Mouse (Mus musculus): Measurements from ENCODE around the gene Macrod1.
"Not testable (repeated sequence)": the region's sequence is repeated elsewhere in the genome, so short reads cannot be mapped to it uniquely, and the experiment has no call there.

Gene Macrod1

DNA sequence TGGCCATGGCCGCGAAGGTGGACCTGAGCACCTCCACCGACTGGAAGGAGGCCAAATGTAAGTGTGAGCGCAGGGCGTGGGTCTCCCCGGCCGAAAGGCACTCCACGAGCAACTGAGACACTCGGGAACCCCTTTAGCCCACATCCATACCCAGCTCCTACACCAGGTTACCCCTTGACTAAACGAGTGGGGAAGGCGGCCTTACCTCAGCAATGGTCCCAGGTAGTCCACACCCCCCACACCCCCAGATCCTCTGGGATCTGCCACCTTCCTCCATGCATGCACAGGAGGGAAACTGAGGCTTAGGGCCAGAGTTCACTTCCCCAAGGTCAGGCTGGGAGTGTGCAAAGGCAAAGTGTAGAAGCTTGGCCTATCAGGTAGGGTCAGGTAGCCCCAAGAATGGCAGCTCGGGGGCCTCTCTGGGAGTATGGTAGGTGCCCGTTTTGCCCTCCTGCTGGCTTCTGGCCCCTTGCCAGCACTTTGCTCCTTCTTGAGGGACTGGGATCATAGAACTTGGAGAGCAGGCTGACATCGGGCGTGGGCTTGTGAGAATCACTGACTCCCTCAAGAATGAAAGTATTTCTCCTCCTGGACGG, 614 bp downstream of the Macrod1 start:
- DNase-seq, result peak; percentile 80 to 87

DNA sequence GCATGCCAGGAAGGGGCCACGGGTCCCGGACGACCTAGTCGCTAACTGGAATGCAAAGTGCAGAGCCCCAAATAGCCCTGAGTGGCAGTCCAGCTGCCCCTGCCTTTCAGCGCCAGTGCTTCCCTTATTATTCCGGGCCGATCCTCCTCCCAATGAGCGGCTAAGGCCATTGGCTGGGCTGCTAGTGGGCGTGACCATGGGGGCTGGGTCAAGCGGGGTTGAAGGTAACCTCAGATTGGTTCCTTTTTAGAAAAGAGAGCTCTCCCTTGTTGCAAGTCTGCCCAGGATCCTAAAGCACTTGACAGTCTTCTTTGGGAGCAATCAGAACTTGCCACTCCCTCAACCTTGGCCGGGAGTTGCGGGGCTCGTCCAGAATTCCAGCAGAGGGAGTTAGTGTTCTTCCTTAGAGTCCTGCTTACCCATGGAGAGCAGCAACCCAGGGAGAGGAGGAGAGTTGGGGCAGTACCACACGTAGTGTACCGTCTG, 1.2 kb downstream of the Macrod1 start:
- DNase-seq, result peak; percentile 92 to 96

DNA sequence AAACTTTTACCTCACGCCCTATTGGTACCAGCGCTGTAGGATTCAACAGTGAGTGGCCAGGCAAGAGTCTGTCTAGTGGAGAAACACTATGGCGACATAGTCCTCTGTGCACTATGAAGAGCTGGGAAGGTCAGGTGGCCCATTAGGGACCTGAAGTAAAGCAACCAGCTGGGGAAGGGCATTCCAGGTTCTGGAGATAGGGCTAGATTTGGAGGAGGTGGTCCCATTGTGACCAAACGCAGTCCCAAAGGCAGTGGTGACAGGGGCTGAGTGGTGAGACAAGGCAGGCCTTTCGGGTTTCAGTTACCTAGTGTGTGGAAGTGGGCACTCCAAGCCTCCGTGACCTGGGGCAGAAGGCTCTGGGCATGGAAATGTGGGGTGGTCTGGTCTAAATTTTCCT, 1.9 kb downstream of the Macrod1 start:
- DNase-seq, result peak in 1 of 2 experiments; percentile 37

DNA sequence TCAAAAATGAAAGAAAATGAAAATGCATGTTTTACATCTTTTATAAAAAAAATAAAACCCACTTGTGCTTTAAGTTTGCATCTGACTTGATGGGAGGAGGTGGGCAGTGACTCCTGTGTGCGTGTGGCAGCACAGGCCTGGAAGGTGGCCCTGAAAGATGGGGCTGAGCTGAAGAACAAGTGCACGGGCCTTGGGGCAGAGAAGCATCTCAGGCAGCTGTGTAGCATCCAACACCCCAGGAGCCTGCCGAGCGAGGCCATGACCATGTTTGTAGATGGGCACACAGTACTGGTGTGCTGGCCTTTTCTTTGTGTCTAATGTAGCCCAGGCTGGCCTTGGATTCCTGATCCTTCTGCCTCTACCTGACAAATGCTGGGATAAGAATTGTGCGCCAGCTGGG, 5.5 kb downstream of the Macrod1 start:
- no peak for DNase-seq

DNA sequence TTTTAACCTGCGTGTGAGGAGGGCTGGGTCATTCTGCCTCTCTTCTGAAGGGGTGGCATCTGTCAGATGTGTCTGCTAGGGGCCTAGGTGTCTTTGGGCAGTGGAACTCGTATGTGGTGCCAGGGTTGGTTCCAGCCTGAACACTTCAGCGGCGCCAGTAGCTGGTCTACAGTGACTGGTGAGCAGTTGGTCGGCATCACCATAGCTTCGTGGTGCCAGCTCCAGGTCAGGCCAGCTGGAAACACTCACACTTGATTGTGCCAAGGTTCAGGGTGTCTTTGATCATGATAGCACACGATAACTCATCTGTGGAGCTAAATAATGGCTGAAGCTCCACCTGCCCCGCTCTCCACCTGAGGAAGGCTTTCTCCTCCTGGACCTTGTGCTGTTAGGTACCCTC, 6.3 kb downstream of the Macrod1 start:
- DNase-seq, result no peak

DNA sequence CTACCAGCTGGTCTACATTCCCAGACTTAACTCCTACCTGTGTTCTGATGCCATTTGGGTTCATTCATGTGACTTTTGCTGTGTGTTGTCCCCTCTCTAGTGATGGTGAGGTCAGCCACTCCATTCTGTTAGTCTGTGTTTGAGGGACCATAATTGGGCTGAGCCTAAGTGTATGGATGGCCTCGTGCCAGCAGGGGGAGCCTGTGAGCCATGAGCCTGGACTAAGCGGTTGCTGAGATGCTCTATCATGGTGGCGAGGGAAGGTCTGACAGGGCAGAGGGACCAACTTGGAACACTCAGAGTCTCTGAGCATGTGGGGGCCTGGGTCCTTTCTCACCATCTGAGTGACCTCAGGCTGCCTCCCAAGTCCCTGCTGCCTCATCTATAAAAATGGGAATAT, 8.0 kb downstream of the Macrod1 start:
- peak; percentile 84 to 86 for DNase-seq

DNA sequence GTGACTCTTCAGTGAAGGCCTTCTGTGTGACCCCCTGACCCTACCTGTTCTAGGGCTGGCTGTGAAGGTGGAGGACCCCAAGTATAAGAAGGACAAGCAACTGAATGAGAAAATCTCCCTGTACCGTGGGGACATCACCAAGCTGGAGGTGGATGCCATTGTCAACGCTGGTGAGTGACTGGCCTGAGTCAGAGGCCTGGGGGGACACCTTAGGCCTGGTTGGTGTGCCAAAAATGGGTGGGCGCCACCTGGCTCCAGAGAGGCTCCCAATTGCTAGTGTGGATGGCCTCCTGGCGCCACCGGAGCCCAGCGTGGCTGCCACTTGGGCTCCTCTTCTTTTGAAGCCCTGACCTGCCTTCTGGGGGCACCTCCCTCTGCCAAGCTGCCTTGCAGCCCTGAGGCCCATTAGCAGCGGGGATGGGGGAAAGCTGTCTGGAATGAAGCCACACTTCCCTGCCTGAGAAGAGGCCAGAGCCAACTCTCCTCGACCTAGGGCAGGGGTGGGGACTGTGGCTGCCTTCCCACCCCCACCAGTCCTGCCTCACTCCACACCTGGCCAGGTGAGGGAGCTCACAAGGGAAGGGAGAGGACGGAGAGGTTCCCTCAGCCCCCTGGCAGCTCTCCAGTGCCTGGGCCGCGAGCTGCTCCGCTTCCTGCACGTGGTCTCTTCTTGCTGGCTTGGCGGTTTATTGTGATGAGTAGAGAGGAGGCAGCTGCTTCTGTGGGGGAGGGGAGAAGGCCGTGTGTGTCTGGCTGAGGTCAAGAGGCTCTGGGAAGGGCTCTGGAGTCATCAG, 9.6 kb downstream of the Macrod1 start:
- DNase-seq, result peak; percentile 78 to 91

DNA sequence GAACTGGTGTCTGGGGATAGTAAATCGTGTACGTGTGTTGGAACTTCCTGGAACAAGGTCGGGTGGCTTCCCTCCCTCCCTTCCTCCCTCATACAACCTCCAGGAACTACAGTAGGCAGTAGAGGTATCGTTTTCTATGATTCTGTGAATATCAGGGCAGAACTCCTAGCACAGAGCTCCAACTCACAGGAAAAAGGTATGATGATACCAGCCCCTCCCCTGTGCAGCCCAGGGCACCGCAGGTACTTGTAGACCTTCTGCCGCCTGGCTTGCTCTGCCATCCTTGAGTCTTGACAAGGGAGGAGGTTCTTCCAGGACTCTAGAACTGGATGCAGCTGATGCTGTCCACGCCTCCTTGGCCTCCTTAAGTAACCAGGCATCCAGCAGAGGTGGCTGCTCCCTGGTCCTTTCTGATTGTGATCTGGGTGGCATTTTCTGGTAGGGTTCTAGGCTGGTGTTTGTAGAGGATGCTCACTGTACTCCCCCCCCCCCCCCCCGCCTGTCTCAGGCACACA, 10.3 kb downstream of the Macrod1 start:
- DNase-seq, result no peak

DNA sequence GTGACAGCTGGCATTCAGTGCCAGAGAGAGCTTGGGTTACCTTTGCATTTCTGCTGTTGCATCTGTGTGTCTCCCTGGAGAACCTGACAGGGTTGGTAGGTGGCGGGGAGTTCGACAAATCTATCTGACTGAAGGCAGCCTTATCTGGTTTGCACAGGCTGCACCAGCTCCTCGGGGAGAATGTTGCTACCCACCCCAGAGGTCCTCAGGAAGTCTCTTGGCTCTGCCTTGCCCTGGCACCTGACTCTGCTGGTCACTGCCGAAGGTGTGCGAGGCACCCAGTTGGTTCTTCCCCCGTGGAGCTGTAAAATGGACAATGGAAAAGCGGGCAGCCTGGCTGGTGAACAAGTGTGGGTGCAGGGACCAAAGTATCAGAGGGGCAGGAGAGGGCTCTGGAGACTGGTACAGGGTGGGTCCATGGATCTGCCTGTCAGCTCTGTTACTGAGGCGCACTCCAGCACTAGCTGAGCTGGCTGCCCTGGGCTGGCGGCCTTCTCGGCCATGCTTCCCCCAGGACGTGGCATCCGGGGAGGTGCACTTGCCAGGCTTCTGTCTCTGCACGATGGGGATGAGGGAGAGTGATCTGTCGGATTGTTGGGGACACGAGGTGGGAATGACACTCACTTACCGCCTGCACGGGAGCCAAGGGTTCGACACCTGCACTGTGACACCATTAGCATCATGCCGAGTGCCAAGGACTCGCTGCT, 10.9 kb downstream of the Macrod1 start:
- DNase-seq, result no peak

DNA sequence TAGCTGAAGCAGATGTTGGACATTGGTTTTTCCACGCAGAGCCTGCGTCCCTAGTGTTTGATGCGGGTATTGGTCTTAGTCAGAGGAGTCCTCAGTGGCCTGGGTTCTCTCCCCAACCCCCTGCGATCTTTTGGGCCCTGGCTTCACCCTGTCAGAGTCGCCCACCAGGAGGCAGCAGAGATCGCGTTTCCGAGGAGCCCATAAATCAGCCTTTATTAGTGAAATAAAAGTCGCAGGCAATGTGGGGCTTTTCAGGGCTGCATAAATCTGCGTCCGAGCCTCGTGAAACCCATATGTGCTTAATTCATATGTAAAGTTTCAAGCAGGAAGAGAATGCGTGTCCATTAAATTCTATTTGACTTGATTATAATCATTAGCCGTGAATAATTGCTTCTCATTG, 11.5 kb downstream of the Macrod1 start:
- peak; percentile 79 to 88 for DNase-seq

DNA sequence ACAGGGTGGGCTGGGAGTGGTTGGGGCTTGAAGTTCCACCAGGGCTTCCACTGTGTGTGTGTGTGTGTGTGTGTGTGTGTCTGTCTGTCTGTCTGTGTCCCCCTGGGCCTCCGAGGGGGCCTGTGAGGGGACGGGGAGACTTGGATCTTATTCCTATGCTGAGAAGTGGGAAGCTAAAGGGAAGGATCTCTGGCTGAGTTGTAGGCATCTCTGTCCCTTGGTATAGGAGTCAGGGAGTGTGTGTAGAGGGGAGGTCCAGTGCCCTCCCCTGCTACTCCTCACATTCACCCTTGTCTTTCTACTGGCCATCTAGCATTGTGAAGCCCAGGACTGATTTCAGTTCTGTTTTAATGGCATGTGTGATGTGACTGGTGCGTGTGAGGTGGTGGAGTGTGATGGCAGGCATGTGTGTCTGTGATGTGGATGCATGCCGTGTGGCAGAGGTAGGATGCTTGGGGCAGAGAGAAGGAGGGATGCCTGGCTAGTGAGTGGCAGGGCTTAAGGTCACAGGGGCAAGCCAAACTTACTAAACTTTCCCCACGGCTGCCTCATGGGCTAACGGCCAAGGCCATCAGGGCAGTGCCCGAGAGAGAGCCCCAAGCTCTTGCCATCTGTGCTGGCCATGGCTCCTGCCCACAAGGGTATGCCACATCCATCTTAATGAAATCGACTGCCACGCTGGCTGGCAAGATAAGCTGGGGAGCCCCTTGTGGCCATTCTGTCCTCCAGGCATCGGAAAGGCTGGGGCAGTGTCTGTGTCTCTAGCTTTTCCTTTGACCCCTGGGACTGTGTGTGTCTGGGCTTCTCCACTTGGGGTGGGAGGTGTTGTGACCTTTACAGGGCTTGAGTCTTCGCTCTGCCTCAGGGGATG, 12.3 kb downstream of the Macrod1 start:
- DNase-seq, result no peak

DNA sequence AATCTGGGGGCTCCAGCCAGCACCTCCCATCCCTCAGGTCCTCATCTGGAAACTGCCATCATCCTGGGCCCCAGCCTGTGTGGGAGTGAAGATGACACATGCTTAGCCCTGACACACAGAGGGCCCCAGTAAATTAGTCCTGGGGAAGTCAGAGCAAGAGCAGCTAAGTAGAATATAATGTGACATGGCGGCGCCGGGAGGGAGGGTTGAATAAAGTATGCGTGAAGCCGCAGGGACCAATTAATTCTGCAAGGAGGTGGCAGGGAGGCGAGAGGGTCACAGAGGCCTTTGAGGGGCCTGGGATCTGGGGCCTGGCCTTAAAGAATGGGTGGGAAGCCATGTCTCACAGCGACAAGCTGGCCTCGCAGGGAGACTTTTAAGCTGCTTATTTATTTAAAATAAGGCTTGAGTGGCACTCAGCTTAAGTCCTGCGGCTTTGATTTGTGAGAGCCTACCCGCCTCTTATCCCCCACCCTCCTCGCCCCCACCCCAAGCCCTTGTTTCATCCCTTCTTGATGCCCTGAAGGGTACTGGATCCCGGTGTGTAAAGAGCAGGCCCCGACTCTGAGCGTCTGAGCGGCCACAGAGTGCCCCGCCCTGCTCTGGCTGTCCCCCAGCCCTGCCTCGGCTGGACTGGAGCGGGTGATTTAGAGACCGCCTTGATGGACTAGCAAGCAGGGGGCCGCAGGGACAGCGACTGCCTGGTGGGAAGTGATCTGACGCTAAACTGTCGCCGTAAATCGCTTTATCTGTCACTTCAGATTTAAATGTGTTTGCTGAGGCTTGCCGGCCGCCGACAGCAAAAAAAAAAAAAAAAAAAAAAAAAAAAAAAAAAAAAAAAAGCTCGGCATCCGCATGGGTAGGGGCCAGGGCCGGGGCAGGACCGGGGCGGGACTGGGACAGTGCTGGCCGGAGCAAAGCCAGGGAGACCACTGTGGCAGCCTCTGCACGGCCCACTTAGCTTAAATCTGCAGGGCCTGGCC, 13.5 kb downstream of the Macrod1 start:
- no peak for DNase-seq

DNA sequence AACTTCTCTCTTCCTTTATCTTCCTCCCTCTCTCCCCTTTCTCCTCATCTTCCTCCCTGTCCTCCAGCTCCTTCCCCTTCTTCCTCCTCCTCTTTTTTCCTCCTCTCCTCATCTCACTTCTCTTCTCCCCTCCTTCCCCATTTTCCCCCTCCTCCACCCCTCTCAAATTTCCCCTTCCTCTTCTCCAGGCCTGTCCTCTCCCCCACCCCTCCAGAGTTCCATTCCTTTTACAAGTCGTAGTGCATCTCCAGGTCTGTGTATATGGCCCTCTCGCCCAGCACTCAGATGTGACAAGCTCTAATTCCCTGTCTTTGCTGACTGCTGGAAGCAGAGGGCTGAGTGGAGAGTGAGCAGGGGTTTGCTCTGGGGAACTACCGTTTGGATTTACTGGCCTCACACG, 14.2 kb downstream of the Macrod1 start:
- DNase-seq, result no peak

DNA sequence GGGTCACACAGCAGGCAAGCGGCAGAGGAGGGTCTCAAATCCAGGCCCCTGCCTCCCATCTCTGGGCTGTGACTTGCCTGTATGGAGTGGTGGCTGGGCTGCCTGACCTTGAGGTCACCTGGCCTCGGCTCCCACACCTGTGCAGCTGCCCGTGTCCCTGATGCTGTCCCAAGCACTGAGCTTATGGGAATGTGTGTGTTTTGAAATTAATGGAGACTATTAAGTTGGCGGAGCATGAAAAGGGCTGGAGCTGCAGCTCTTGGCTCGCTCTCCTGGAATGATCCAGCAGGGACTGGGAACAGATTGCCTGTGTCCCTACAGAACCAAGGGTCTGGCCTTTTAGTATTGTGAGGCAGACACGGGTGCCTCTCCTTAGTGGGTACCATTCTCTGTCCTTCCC, 15.6 kb downstream of the Macrod1 start:
- DNase-seq, result peak; percentile 55 to 84

DNA sequence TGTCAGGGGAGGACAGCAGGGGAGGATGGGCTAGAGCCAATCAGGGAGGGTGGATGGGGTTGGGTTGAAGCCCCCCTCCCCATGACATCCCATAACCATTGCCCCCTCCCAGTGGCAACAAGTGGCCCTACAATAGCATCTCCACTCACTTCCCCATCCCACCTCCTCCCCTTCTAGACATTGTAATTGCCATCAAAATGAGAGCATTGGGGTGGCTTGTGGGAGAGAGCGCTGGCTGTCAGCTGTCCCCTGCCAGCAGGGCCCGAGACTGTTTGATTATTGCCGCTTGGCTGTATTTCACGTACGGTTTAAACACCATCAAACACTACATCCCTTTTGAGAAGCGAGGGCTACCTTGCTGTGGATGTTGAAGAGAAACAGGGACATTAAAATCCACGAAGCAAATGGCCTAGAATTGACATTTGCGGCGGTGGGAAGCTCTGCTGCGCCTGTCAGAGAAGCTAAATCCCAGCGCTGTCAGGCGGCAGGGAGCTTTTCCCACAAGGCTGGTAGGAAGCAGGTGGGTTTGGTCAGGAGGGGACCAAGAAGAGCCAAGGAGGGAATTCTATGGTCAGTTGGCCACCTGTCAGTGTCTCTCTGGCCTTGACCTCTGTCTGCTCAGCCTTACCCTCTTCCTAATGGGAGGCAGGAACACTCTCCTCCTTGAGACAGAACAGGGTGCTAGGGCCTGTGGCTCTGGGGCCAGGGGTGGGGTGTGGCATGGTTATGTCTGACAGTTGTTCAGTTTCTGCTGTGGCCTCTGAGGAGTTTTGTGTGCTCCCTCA, 17.6 kb downstream of the Macrod1 start:
- no peak for DNase-seq

DNA sequence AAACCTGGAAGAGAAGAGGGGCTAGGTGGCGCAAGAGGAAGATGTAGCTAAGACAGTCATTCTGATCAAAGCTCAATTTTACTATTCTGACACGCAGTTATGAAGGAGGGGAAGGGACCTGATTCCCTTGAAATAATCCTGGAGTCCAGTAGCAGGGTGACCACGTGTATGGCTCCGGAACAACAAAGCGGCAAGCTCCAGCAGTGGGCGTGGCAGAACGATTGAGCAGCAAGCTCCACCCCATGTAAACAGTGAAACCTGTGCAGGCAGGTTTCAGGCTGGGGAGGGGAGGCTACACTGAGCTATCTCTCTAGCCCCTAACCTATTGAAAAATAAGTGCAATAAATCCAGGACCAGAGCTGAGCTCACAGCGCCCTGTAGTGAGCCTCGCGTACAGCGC, 18.7 kb downstream of the Macrod1 start:
- not testable (repeated sequence) for DNase-seq

DNA sequence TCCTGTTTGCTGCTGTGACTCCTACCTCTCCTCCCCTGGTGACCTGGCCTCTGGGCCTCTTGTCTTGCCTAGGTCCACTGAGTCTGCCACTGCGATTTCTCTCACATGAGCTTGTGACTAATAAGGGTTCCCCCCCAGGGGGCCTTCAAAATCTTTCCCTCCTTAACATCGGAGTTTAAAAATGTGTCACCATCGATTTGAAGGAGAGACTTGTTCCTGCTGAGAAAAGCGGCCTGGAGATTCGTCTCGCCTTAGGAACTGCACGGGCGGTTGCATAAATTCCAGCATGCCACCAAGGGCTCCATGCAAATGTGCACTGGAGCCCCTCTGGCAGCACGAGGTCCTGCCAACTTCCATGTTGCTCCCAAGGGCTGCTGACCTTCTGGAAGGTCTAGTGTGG, 21.1 kb downstream of the Macrod1 start:
- DNase-seq, result no peak

DNA sequence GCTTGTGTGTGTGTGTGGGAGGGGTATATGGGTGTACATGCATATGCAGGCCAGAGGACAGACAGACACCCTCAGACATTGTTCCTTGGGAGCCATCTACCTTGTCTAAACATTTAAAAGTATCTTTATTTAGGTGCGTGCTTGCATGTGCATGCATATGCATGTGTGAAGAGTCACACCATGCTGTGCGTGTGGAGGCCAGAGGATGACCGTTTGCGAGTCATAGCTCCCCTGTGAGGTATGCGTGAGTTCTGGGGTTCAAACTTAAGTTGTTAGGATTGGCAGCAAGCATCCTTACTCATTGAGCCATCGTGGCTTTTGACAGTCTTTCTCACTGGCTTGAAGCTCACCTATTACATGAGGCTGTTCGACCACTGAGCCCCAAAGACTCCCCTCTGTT, 21.7 kb downstream of the Macrod1 start:
- DNase-seq, result no peak

DNA sequence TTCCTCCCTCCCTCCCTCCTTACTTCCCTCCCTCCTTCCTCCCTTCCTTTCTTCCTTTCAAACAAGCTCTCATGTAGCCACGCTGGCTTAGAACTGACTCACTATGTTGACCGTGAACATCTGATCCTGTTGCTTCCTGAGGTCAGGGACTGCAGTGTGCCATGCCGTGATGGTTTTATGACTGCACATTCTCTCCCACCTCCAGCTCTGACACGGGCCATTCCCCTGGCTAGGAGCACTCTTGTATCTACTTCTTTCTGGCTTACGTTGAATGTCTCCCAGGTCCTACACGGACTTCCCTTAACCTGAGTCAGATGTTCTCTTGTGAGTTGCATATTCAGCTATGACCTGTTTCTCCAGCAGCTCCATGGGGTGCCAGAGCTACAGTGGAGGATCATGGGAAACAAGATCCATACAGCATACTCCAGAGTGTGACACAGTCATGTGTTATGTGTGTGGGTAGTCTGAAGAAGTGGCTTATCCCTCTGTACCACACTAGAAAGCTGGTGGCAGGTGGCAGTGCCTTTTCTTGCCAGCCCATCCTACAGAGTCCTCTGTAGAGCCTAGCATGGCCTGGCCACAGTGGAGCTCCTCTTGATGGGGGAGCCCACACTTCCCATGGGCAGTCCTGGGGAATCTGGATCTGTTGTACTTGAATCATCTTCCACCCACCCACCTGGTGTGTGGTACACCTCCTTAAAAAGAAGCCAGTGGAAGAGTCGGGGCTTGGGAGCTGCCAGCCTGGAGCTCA, 25.1 kb downstream of the Macrod1 start:
- no peak for DNase-seq
